Mouse (Mus musculus) stomach, embryonic 16.5 days (tissue): ENCODE measurements around the gene Kcnh7. TPM values are rescaled to one million over a fixed set of nuclear protein-coding genes. Genes with fewer than 3 reads are reported as not detected.
A peak's percentile ranks its signal among the peaks of the same experiment; 100 is the strongest.
"Not testable (repeated sequence)": the region's sequence is repeated elsewhere in the genome, so short reads cannot be mapped to it uniquely, and the experiment has no call there.

Experiments used
- ATAC-seq: fragments of 200-750 bp; cut with Nextera tagmentation; 2 replicates; pipeline ENCODE4 v1.8.0; 2017; ENCODE audit warnings: moderate number of reproducible peaks, moderate TSS enrichment; ENCODE audit not compliant: insufficient read depth, low FRiP score
- H3K27ac ChIP-seq: fragments of 300-500 bp; sonication (generic); 2 replicates; pipeline ENCODE4 v1.5.1; 2014; ENCODE audit warnings: low read length
- H3K27me3 ChIP-seq: fragments of 300-500 bp; sonication (generic); 2 replicates; pipeline ENCODE4 v1.6.1; 2014; ENCODE audit warnings: low read length, control low read depth, mixed read lengths; ENCODE audit not compliant: control insufficient read depth, insufficient read depth
- H3K36me3 ChIP-seq: fragments of 300-500 bp; sonication (generic); 2 replicates; pipeline ENCODE4 v1.6.1; 2014; ENCODE audit warnings: low read length; ENCODE audit not compliant: control insufficient read depth, insufficient read depth
- H3K4me1 ChIP-seq: fragments of 300-500 bp; sonication (generic); 2 replicates; pipeline ENCODE4 v1.6.1; 2014; ENCODE audit warnings: low read length, control low read depth, mixed read lengths; ENCODE audit not compliant: control insufficient read depth, insufficient read depth
- H3K4me2 ChIP-seq: fragments of 300-500 bp; sonication (generic); 2 replicates; pipeline ENCODE4 v1.6.1; 2014; ENCODE audit warnings: low read depth, low read length, mixed read lengths
- H3K4me3 ChIP-seq: fragments of 300-500 bp; sonication (generic); replicated peaks from 2 replicates; pipeline ENCODE4 v1.5.1; 2014; ENCODE audit warnings: mild to moderate bottlenecking, low read length
- H3K9ac ChIP-seq: fragments of 300-500 bp; sonication (generic); 2 replicates; pipeline ENCODE4 v1.6.1; 2014; ENCODE audit warnings: low read length
- H3K9me3 ChIP-seq: fragments of 300-500 bp; sonication (generic); replicated peaks from 2 replicates; pipeline ENCODE4 v1.6.1; 2016; ENCODE audit warnings: low read length, control low read depth; ENCODE audit not compliant: control insufficient read depth
- WGBS: fragments of 180-500 bp; shearing (Covaris S2); extraction: QIAGEN DNeasy Blood & Tissue Kit; methylation state at CpG from one replicate; pipeline ENCODE4 v1.1.7; 2014; 5-methylcytosine and 5-hydroxymethylcytosine counted together
- polyA plus RNA-seq: library from polyadenylated mRNA; unstranded; fragments of >200 nt; fragmentation: Nextera tagmentation; extraction: Ambion mirVana; gene quantifications from 2 replicates; pipeline ENCODE4 v1.2.1, GENCODE M21; 2015

Gene Kcnh7
- polyA plus RNA-seq, 1 experiment from 2014 or later, result 0.28 TPM

DNA sequence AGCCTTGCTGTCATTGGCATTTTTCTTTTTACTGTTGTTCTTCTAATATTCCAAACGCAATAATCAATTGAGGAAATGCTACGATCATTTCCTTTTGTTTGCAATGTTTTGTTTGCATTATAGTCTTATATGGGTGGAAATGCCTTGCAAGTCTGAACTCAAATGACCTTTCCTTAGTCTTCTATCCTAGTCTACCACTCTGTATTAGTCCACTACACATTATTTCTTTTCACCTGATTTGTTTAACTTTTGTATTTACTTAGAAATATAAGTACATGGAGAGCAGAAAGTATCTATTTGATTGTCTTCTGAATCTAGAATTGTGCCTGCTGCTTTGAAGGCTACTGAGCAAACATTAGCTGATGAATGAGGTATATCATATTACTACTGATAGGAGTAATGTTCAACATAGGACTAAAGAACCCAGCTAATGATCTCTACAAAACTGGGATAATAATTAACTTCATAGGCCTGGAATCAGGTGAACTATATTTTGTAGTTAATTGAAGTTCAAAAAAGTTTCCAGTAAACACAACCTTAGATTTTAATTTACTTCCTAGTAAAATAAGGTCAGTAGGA, 399.5 kb downstream of the Kcnh7 start:
- 35% methylated on average over 2 of the region's 2 CpGs for WGBS
- peak; percentile 64; the same call in 1 of the 2 replicates for ATAC-seq

DNA sequence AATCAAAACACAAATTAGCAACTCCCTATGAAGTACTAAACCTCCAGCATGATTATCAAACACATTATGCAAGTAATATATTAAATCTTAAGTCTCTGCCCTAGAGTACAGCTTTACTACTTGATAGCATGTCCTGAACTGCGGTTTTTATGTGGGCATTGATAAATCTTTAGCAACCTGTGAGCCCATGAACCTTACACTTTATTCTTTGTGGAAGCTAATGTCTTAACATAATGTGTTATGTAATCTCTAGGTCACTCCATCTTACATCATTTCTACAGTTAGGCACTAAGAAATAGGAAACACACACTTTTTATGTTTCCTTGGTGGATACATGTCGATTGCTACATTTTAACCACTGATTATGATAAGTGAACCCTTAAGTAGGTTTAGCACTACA, 437.8 kb downstream of the Kcnh7 start:
- WGBS, result 65% methylated on average over 2 of the region's 2 CpGs
- no peak overlapping the region for H3K4me3 ChIP-seq
- no peak overlapping the region for H3K4me2 ChIP-seq
- no peak overlapping the region for H3K9ac ChIP-seq
- H3K27ac ChIP-seq, result no peak overlapping the region
- no peak for ATAC-seq
- H3K4me1 ChIP-seq, result no peaks in the 10 kb centered on the region
- no peaks in the 10 kb centered on the region for H3K9me3 ChIP-seq
- no peaks in the 10 kb centered on the region for H3K36me3 ChIP-seq
- H3K27me3 ChIP-seq, result no peaks in the 10 kb centered on the region

More for the DNA sequence above, 399.5 kb downstream of the Kcnh7 start:
- Histone ChIP-seq H3K27me3 (no peaks in the 10 kb centered on the region), H3K9me3 (no peaks in the 10 kb centered on the region), H3K4me3 (no peak overlapping the region), H3K36me3 (no peaks in the 10 kb centered on the region), H3K4me2 (no peak overlapping the region), H3K4me1 (no peaks in the 10 kb centered on the region), H3K9ac (no peak overlapping the region), H3K27ac (no peak overlapping the region)

DNA sequence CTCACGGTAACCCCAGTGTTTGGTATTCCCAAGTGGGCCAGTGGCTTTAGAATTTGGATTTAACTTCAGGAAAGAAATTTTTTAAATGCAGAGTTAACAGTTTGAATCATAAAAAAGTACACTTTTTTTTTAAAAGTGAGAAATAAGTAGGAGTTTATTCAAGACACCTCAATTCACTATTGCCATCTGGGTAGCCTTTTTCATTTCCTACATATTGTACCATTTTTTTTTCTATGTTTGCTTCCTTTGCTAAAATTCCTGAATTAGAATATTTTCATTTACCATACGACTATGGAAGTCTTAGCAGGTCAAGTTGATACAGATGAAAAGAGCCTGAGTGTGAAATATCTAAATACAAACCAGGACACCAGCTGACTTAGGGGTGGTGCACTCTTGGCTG, 441.0 kb downstream of the Kcnh7 start:
- no peak overlapping the region for H3K4me2 ChIP-seq
- no peak for ATAC-seq
- 73% methylated on average over 2 of the region's 2 CpGs for WGBS

DNA sequence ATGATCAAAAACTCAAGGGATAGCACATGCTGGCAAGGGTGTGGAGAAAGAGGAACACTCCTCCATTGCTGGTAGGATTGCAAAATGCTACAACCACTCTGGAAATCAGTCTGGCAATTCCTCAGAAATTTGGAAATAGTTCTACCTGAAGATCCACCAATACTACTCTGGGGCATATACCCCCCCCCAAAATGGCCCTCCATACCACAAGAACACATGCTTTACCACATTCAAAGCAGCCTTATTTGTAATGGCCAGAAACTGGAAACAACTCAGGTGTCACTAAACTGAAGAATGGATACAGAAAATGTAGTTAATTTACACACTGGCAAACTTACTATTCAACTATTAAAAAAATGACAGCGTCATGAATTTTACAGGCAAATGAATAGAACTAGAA, 453.4 kb downstream of the Kcnh7 start:
- no peak overlapping the region for H3K4me2 ChIP-seq
- no peak overlapping the region for H3K9ac ChIP-seq
- no peak for ATAC-seq
- H3K36me3 ChIP-seq, result no peaks in the 10 kb centered on the region
- no peaks in the 10 kb centered on the region for H3K9me3 ChIP-seq
- no peaks in the 10 kb centered on the region for H3K27me3 ChIP-seq
- no peak overlapping the region for H3K27ac ChIP-seq
- WGBS, result 83% methylated on average over 1 of the region's 1 CpGs
- H3K4me1 ChIP-seq, result no peaks in the 10 kb centered on the region
- no peak overlapping the region for H3K4me3 ChIP-seq

More for the DNA sequence above, 441.0 kb downstream of the Kcnh7 start:
- H3K27me3 ChIP-seq, result no peaks in the 10 kb centered on the region
- H3K4me3 ChIP-seq, result no peak overlapping the region
- H3K9me3 ChIP-seq, result no peaks in the 10 kb centered on the region
- no peaks in the 10 kb centered on the region for H3K36me3 ChIP-seq
- no peaks in the 10 kb centered on the region for H3K4me1 ChIP-seq
- H3K27ac ChIP-seq, result no peak overlapping the region
- no peak overlapping the region for H3K9ac ChIP-seq

DNA sequence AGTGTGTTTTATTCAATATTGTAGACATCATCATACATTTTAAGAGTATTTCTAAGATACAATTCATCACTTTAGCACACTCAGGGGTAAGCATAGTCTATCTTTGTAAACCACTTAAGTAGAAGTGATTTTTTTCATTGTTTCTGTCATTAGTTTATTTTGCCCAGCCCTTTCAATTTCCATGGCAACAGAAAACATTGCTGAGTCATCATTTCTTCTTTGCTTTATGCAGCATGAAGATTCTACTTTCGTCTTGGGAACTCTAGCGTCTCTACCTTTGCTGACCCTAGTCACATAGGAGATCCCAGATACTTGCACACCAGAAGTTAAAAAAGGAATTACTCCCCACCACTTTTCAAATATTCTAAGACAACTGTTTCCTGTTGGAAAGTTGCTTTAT, 456.4 kb downstream of the Kcnh7 start:
- H3K4me2 ChIP-seq, result no peak overlapping the region
- H3K9me3 ChIP-seq, result no peaks in the 10 kb centered on the region
- H3K36me3 ChIP-seq, result no peaks in the 10 kb centered on the region
- H3K27ac ChIP-seq, result no peak overlapping the region
- ATAC-seq, result no peak
- 86% methylated on average over 2 of the region's 2 CpGs for WGBS
- no peaks in the 10 kb centered on the region for H3K27me3 ChIP-seq
- H3K4me1 ChIP-seq, result no peaks in the 10 kb centered on the region
- H3K9ac ChIP-seq, result no peak overlapping the region
- H3K4me3 ChIP-seq, result no peak overlapping the region

DNA sequence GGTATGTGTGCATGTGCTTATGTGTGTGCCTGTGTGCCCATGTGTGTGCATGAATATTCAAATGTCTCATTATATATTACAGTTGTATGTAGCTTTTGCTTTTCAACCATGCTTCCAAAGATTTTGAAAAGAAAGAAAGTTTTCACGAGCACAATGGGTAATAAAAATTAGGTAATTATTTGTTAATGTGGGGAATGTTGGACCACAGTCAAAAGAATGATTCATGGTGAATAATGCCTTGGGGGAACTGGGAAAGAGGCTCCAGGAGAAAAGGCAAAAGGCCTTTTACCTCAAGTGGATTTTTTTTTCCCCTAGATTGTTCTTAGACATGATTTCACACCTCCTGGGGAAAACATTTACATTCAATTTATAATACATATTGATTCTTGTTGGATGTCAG, 458.1 kb downstream of the Kcnh7 start:
- Histone ChIP-seq H3K9me3 (no peaks in the 10 kb centered on the region), H3K27ac (no peak overlapping the region), H3K4me1 (no peaks in the 10 kb centered on the region), H3K27me3 (no peaks in the 10 kb centered on the region), H3K36me3 (no peaks in the 10 kb centered on the region), H3K4me2 (no peak overlapping the region), H3K9ac (no peak overlapping the region), H3K4me3 (no peak overlapping the region)
- no peak for ATAC-seq
- WGBS, result 38% methylated on average over 1 of the region's 1 CpGs

DNA sequence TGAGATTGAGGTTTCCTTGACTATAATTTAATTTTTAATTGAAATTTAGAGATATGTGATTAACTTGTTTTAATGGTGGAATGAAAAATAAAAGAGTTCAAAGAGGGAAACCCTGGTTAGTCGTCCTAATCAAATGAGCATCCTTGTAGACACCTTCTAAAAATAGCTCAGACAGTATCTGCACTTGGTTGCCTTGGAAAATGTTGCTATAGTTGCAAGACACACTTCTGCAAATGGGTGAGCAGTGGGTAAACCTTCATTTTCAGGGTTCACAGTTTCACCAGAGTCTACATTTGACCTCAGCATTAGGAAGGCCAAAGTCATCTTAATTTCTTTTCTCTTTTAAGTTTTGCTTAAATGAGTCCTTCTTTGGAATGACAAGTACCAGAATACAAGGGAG, 465.7 kb downstream of the Kcnh7 start:
- Histone ChIP-seq H3K9me3 (no peaks in the 10 kb centered on the region), H3K27me3 (no peaks in the 10 kb centered on the region), H3K9ac (no peak overlapping the region), H3K27ac (no peak overlapping the region), H3K4me2 (no peak overlapping the region), H3K36me3 (no peaks in the 10 kb centered on the region), H3K4me1 (no peaks in the 10 kb centered on the region), H3K4me3 (no peak overlapping the region)
- WGBS, result 55% methylated on average over 1 of the region's 1 CpGs
- no peak for ATAC-seq

DNA sequence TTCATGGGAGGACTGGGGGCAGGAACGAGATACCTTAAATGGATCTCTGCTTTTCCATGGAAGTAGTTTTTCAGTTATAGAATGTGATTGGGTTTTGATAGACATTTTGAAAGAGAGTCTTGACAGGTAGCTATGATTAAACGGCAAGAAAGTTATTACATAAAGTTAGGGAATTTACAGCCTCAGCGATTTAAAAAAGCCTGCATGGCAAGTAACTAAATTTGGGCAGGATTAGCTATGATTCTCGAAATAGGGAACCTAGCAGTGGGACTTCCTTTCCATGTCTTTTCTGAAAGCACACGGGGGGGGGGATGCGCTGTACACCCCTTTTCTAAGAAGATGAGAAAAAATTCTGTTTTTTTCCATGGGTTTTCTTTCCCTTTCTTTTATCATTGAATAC, 466.8 kb downstream of the Kcnh7 start:
- Histone ChIP-seq H3K4me3 (no peak overlapping the region), H3K4me2 (no peak overlapping the region), H3K4me1 (no peaks in the 10 kb centered on the region), H3K27me3 (no peaks in the 10 kb centered on the region), H3K27ac (no peak overlapping the region), H3K9ac (no peak overlapping the region), H3K36me3 (no peaks in the 10 kb centered on the region), H3K9me3 (no peaks in the 10 kb centered on the region)
- 80% methylated on average over 6 of the region's 6 CpGs for WGBS
- no peak for ATAC-seq

DNA sequence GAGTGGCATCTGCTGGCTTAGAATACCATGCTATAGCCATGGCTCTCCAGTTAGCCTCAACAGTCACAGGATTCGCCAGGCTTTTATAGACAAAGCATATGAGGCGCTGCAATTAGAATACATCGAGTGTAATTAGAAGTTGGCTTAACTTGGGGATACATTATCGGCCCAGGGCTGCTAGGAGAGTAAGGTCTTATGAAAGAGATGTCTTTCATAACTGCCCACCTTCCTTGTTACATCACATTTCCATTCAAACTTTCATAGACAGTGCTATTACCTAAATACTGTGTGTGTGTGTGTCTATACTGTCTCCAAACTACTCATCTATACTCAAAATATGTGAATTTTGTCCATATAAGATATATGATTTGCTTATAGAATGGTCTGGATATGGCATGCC, 468.8 kb downstream of the Kcnh7 start:
- Histone ChIP-seq H3K27ac (no peak overlapping the region), H3K9ac (no peak overlapping the region), H3K4me1 (no peaks in the 10 kb centered on the region), H3K27me3 (no peaks in the 10 kb centered on the region), H3K4me3 (no peak overlapping the region), H3K36me3 (no peaks in the 10 kb centered on the region), H3K4me2 (no peak overlapping the region), H3K9me3 (no peaks in the 10 kb centered on the region)
- ATAC-seq, result no peak
- 87% methylated on average over 4 of the region's 4 CpGs for WGBS

DNA sequence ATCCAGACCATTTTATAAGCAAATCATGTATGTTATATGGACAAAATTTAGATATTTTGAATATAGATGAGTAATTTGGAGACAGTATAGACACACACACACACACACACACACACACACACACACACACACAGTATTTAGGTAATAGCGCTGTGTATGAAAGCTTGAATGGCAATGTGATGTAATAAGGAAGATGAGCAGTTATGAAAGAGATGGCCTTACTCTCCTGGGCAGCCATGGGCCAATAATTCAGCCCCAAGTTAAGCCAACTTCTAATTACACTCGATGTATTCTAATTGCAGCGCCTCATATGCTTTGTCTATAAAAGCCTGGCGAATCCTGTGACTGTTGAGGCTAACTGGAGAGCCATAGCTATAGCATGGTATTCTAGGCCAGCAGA, 469.7 kb downstream of the Kcnh7 start:
- H3K4me2 ChIP-seq, H3K9me3 ChIP-seq, H3K27ac ChIP-seq, H3K9ac ChIP-seq, H3K36me3 ChIP-seq, H3K4me3 ChIP-seq, H3K4me1 ChIP-seq, H3K27me3 ChIP-seq, ATAC-seq: not testable (repeated sequence)
- 98% methylated on average over 4 of the region's 4 CpGs for WGBS
